Mouse (Mus musculus) gastrocnemius, adult 18-20 months (tissue): ENCODE data around the gene Pgam5. TPM values are rescaled to one million over a fixed set of nuclear protein-coding genes. Genes with fewer than 3 reads are reported as not detected.

ENCODE experiments used
- DNase-seq: peaks from one replicate; pipeline ENCODE4 v3.0.0; 2021; ENCODE audit warnings: low spot score
- total RNA-seq, 2 experiments: library from RNA; stranded (reverse); gene quantifications; 2 replicates each; pipeline ENCODE4 v1.2.3; 2021

The Pgam5 gene
- total RNA-seq, 2 experiments from 2014 or later, result 28.2 to 30.2 TPM

GRCm38 (mm10) chr5:110230780-110231461 lies 38.8 kb downstream of the Pgam5 start, which contains the start of gene Ankle2:
Ankle2 (plus strand) TSS chr5:110231004.
- DNase-seq, result peak; percentile 90

- no peak for DNase-seq
Observed at GRCm38 (mm10) chr5:110230401-110230779, 39.3 kb downstream of the Pgam5 start.

- DNase-seq, result no peak
Observed at GRCm38 (mm10) chr5:110227336-110227883, 42.3 kb downstream of the Pgam5 start.

GRCm38 (mm10) chr5:110225056-110225455 lies 44.7 kb downstream of the Pgam5 start:
- no peak for DNase-seq

GRCm38 (mm10) chr5:110222757-110223156 lies 47.0 kb downstream of the Pgam5 start:
- DNase-seq, result no peak

DNA sequence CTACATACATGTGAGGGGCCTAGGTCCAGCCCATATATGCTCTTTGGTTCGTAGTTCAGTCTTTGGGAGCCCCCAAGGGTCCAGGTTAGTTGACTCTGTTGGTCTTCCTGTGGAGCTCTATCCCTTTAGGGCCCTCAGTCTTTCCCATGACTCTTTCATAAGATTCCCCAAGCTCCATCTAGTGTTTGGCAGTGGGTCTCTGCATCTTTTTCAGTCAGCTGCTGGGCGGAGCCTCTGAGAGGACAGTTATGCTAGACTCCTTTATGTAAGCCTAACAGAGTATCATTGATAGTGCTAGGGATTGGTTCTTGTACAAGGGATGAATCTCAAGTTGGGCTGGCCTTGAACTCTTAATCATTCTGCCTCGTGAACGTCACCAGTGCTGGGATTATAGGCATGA lies 49.4 kb downstream of the Pgam5 start:
- DNase-seq, result no peak

- no peak for DNase-seq
Observed at GRCm38 (mm10) chr5:110216780-110217179, 52.9 kb downstream of the Pgam5 start.

DNA sequence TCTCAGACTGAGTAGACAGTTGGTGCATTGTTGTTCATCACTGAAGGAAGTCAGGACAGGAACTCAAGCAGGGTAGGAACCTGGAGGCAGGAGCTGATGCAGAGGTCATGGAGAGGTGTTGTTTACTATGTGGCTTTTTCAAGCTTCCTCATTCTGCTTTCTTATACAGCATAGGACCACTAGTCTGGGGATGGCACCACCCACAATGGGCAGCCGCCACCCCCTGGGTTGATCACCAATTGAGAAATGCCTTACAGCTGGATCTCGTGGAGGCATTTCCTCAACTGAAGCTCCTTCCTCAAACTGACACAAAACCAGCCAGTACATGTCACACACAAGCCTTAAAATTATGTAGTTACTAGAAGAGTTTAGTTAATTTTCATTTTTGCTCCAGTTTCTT lies 58.4 kb downstream of the Pgam5 start:
- DNase-seq, result no peak

Other genes starting within 250 kb of the Pgam5 start
- gene Gm17655, start 197.4 kb downstream of the Pgam5 start, total RNA-seq, result 1 to 10 TPM in 1 of 2 experiments, under 1 TPM in 1; 0.94 to 1.8 TPM
- gene Gm35315, start 175.5 kb downstream of the Pgam5 start, total RNA-seq, result under 1 TPM; 0.24 to 0.39 TPM
- not detected for gene Plcxd1, start 169.9 kb downstream of the Pgam5 start, total RNA-seq
- gene Gtpbp6, start 161.7 kb downstream of the Pgam5 start, total RNA-seq, result 10 to 100 TPM; 12.6 to 16.8 TPM
- 1 to 10 TPM; 4.0 to 4.5 TPM for gene Zfp605, start 159.8 kb downstream of the Pgam5 start, total RNA-seq
- gene Chfr, start 134.1 kb downstream of the Pgam5 start, total RNA-seq, result 10 to 100 TPM; 10.5 TPM
- 10 to 100 TPM; 39.6 to 46.1 TPM for gene Golga3, start 93.2 kb downstream of the Pgam5 start, total RNA-seq
- gene Ankle2, start 38.9 kb downstream of the Pgam5 start, total RNA-seq, result 10 to 100 TPM; 29.7 to 30.3 TPM
- gene Pxmp2, start 16.3 kb upstream of the Pgam5 start, total RNA-seq, result 10 to 100 TPM; 50.2 to 53.2 TPM
- 1 to 10 TPM; 1.4 to 1.6 TPM for gene Pole, start 16.4 kb upstream of the Pgam5 start, total RNA-seq
- gene P2rx2, start 73.3 kb upstream of the Pgam5 start, total RNA-seq, result not detected
- not detected for gene Lrcol1, start 74.8 kb upstream of the Pgam5 start, total RNA-seq
- gene Fbrsl1, start 178.6 kb upstream of the Pgam5 start, total RNA-seq, result 10 to 100 TPM; 32.9 to 33.2 TPM